Mouse (Mus musculus): Measurements from ENCODE around the gene Arid2.

DNA sequence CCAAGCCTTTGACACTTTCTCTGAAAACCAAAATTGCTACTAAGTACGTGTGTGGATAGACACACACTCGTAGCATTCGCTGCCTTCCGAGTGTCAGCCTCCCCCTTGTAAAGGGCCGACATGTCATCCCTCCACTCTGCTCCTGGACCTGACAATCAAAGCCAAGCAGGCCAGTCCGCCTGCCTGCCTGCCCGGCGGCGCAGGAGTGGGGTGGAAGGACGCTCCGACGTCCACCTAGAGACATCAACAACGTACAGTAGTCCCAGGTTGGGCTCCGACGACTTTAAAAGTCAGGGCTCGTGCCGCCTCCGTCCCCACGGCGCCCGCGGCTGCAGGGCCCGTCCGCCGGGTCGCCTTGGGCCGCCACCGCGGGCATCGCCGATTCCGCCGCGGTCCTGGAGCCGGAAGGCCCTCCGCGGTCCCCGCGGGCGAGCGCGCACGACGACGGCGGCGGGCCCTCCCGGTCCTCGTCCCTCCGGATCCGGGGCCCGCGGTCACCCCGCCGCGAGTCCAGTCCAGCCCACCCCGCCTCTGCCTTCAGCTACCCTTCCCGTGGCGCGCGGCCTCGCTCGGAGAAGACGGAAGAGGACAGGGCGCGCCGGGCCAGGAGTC is 2.5 kb upstream of the Arid2 start:
- TF ChIP-seq GATA1 (IDR thresholded peaks at IDR 0.05; ENCODE audit: borderline replicate concordance, low read length) (no peak), FLI1 (IDR thresholded peaks at IDR 0.05; ENCODE audit: low read length) (no peak)
